Mouse (Mus musculus): ENCODE results near the gene Nipbl. TPM values are rescaled to one million over a fixed set of nuclear protein-coding genes. Genes with fewer than 3 reads are reported as not detected.

The Nipbl gene
- total RNA-seq, 1 experiment from 2014 or later = 102 TPM

Other genes with a start within 250 kb of the Nipbl start
- gene Gm2310, start 75.5 kb upstream of the Nipbl start, total RNA-seq (2017) = not detected in 2 replicates